Mouse (Mus musculus) adrenal gland, postnatal 25 days (tissue): ENCODE data around the gene Gm428. TPM values are rescaled to one million over a fixed set of nuclear protein-coding genes. Genes with fewer than 3 reads are reported as not detected.
"Not testable (repeated sequence)": the region's sequence is repeated elsewhere in the genome, so short reads cannot be mapped to it uniquely, and the experiment has no call there.

Experiments
- DNase-seq: peaks from one replicate; pipeline ENCODE4 v3.0.0; 2021; ENCODE audit warnings: mixed read lengths
- long read RNA-seq: library from polyadenylated mRNA; stranded (forward); transcript quantifications from one replicate; pipeline ENCODE4 v2.0.0, GENCODE M21; 2021
- total RNA-seq: library from RNA; stranded (reverse); gene quantifications from 2 replicates; pipeline ENCODE4 v1.2.3, GENCODE M21; 2021

Gm428 gene
- not detected in 2 replicates for total RNA-seq
- long read RNA-seq = 0 reads

GRCm38 (mm10) chr4:73683216-73683615, at the start of gene Gm428:
Gene Gm428 (plus strand): TSS chr4:73683516.
- DNase-seq = not testable (repeated sequence)

DNA sequence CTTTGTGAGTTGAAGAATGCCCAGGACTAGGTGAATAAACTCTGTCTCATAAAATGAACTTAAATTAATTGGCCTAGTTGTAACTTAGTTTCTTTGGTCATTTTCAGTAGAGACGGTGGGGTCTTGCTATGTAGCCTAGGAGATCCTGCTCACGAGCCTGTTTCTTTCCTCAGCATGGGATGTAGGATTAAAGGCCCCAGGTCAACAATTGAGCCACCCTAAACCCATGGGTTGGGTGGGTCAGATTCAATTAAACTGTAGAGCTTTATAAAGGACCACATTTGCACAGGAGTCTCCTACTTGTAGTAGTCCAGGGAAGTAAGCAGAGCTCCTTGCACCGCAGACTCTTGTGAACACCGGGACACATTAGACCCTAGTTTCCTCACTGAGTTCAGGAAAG, 45.5 kb upstream of the Gm428 start, which contains the start of gene Gm11236:
Gene Gm11236 (plus strand): TSS at position 301 of the 400 bp plus-strand sequence.
- not testable (repeated sequence) for DNase-seq

GRCm38 (mm10) chr4:73661864-73662263, 21.5 kb upstream of the Gm428 start:
- peak; percentile 0 for DNase-seq

GRCm38 (mm10) chr4:73668054-73668453, 15.3 kb upstream of the Gm428 start, which contains the start of gene Gm11239:
Gene Gm11239 (plus strand): TSS chr4:73668354.
- not testable (repeated sequence) for DNase-seq

DNA sequence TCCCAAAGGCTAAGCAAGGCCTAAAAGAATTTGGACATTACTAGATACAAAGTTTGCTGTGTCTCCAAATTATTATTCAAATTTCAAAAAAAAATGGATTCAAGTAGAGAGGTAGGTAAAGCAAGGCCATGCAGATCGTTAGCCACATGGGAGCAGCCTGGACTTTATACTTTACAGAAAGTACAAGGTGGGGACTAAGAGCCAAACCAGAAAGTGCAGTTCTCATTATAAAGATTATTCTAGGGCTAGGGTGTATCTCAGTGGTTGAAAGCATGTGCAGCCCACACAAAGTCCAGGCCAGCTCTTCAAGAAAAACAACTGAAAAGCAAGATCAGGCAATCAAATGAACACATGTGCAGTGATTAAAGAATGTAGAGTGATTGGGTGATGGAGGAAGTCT, 35.4 kb downstream of the Gm428 start:
- DNase-seq = no peak

DNA sequence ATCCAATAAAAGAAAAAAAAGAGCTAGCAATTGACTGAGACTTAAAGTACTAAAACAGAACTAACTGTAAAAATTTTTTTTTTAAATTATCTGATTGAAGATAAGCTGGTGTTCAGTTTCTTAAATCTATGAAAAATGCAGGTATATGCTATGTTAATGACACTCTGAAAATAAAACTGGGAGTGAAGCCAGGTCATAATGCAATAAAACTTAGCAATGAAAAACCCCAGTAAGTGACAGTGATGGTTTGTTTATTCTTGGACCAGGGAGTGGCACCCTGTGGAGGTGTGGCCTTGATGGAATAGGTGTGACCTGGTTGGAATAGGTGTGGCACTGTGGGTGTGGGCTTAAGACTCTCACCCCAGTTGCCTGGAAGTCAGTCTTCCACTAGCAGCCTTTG, 36.5 kb downstream of the Gm428 start:
- DNase-seq = no peak

Other genes with a start within 250 kb of the Gm428 start
- not detected in 2 replicates for gene Gm11238, start 75.6 kb upstream of the Gm428 start, total RNA-seq
- not detected in 2 replicates for gene Gm11237, start 60.5 kb upstream of the Gm428 start, total RNA-seq
- not detected in 2 replicates for gene Gm11236, start 45.4 kb upstream of the Gm428 start, total RNA-seq
- not detected in 2 replicates for gene Gm11239, start 15.2 kb upstream of the Gm428 start, total RNA-seq
- gene Rasef, start 107.5 kb downstream of the Gm428 start, total RNA-seq = not detected in 2 replicates
- gene Gm11758, start 192.8 kb downstream of the Gm428 start, total RNA-seq = not detected in 2 replicates
- not detected in 2 replicates for gene Gm11757, start 207.6 kb downstream of the Gm428 start, total RNA-seq
- not detected in 2 replicates for gene Gm13871, start 222.4 kb downstream of the Gm428 start, total RNA-seq
- not detected in 2 replicates for gene Gm11756, start 237.2 kb downstream of the Gm428 start, total RNA-seq